Mouse (Mus musculus): ENCODE results near the gene Trmt1.

DNA sequence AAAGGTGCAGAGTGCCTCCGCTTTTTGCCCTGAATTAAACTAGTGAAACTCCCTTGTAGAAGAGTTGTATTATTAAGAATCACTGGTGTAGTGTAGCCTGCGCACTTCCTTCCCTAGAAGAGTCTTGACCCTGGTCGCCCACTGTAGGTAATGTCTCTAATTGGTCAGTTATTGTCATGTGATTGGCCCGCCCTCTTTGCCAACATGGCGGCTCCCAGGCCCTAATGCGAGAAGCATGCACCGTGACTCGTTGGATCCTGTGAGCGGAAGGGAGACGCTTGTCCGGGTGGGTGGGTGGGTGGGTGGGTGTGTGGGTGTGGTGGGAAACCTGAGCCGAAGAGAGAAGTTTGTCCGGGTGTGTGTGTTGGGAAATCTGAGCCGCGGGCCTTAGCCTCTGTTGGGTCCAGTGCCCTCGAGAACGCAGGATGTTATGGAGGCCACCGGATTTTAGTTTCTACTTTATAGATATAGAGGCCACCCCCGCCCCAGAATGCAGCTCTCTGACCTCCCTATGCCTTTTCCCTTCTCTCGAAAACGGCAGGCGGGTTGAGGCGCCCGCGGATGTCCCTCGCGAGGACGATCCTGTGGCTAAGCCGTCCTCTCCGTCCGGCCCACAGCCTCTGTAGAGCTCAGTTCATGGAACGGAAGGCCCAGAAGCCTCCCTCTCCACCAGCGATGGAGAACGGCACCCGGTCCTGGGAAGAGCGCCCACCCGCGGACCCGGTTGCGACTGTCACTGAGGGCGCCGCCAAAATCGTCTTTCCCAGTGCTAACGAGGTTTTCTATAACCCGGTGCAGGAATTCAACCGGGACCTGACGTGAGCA, 3.2 kb downstream of the Trmt1 start:
- TF ChIP-seq CHD2 (IDR thresholded peaks at IDR 0.05; ENCODE audit: low read depth, low read length) = peak; percentile 51; the same call in 1 of the 2 replicates
- TF ChIP-seq ZNF384 (IDR thresholded peaks at IDR 0.05; ENCODE audit: low read depth, low read length) = no peak
- TF ChIP-seq MAFK (IDR thresholded peaks at IDR 0.05; ENCODE audit: insufficient read depth, low read depth, low read length) = no peak

All from ES-E14 (cell line).